Mouse (Mus musculus) mature B cell (primary cell): ENCODE measurements around the gene Cnnm2.

Experiments used
- in situ Hi-C: fragments of 300-500 bp; cut with MboI; formaldehyde crosslinking; loops from 2 replicates; pipeline ENCODE4 v1.14.3; 2019

Cnnm2 gene

GRCm38 (mm10) chr19:46920571-46920970 lies 159.2 kb downstream of the Cnnm2 start:
- in situ Hi-C loops, result no loop called here

GRCm38 (mm10) chr19:46926357-46926756 lies 165.0 kb downstream of the Cnnm2 start:
- in situ Hi-C loops, result no loop called here

GRCm38 (mm10) chr19:46926951-46927350 lies 165.6 kb downstream of the Cnnm2 start:
- in situ Hi-C loops, result no loop called here

GRCm38 (mm10) chr19:46928136-46928535 lies 166.7 kb downstream of the Cnnm2 start:
- in situ Hi-C loops, result no loop called here

GRCm38 (mm10) chr19:46929044-46929587 lies 167.7 kb downstream of the Cnnm2 start:
- in situ Hi-C loops, result no loop called here
